Mouse (Mus musculus) T-helper 1 cell (primary cell): ENCODE results near the gene Nfkbiz.

ENCODE experiments used
- in situ Hi-C: fragments of 300-600 bp; cut with MboI, MseI; formaldehyde crosslinking; loops from one replicate; pipeline ENCODE4 v1.15.1; 2025; ENCODE audit warnings: high pct_unique_total_duplicates

The Nfkbiz gene

GRCm38 (mm10) chr16:55835798-55836197 lies 2.9 kb downstream of the Nfkbiz start:
- in situ Hi-C loops = loop anchor here (5.0 kb wide), 1 partner anchor 88 kb away; no protein-coding TSS in a partner anchor

GRCm38 (mm10) chr16:55832617-55833016 lies 6.1 kb downstream of the Nfkbiz start:
- in situ Hi-C loops = no loop called here

- in situ Hi-C loops = no loop called here
Observed at GRCm38 (mm10) chr16:55832040-55832439, 6.7 kb downstream of the Nfkbiz start.

GRCm38 (mm10) chr16:55831451-55831850 lies 7.2 kb downstream of the Nfkbiz start:
- in situ Hi-C loops = no loop called here

- in situ Hi-C loops = no loop called here
Observed at GRCm38 (mm10) chr16:55823398-55824155, 15.1 kb downstream of the Nfkbiz start.

- in situ Hi-C loops = no loop called here
Observed at GRCm38 (mm10) chr16:55822741-55823397, 15.8 kb downstream of the Nfkbiz start.

- in situ Hi-C loops = no loop called here
Observed at GRCm38 (mm10) chr16:55821997-55822740, 16.5 kb downstream of the Nfkbiz start.

- in situ Hi-C loops = no loop called here
Observed at GRCm38 (mm10) chr16:55821571-55821981, 17.1 kb downstream of the Nfkbiz start.

GRCm38 (mm10) chr16:55820916-55821570 lies 17.7 kb downstream of the Nfkbiz start:
- in situ Hi-C loops = no loop called here

- in situ Hi-C loops = no loop called here
Observed at GRCm38 (mm10) chr16:55820161-55820915, 18.4 kb downstream of the Nfkbiz start.

GRCm38 (mm10) chr16:55819186-55819861 lies 19.4 kb downstream of the Nfkbiz start:
- in situ Hi-C loops = no loop called here

GRCm38 (mm10) chr16:55817717-55818515 lies 20.8 kb downstream of the Nfkbiz start:
- in situ Hi-C loops = no loop called here

GRCm38 (mm10) chr16:55816202-55816941 lies 22.3 kb downstream of the Nfkbiz start:
- in situ Hi-C loops = no loop called here

- in situ Hi-C loops = no loop called here
Observed at GRCm38 (mm10) chr16:55815466-55815865, 23.2 kb downstream of the Nfkbiz start.

GRCm38 (mm10) chr16:55814686-55815085 lies 24.0 kb downstream of the Nfkbiz start:
- in situ Hi-C loops = no loop called here

- in situ Hi-C loops = no loop called here
Observed at GRCm38 (mm10) chr16:55813916-55814315, 24.8 kb downstream of the Nfkbiz start.

- in situ Hi-C loops = no loop called here
Observed at GRCm38 (mm10) chr16:55811792-55812191, 26.9 kb downstream of the Nfkbiz start.

GRCm38 (mm10) chr16:55809779-55810514 lies 28.8 kb downstream of the Nfkbiz start:
- in situ Hi-C loops = no loop called here
